Mouse (Mus musculus) naive thymus-derived CD4-positive, alpha-beta T cell, adult 2 months (primary cell): Measurements from ENCODE around the gene Vps25.
A peak's percentile ranks its signal among the peaks of the same experiment; 100 is the strongest.

ENCODE experiments used
- DNase-seq: peaks from one replicate; pipeline ENCODE4 v3.0.0-alpha.2; 2011; ENCODE audit warnings: low read depth

Vps25 gene

DNA sequence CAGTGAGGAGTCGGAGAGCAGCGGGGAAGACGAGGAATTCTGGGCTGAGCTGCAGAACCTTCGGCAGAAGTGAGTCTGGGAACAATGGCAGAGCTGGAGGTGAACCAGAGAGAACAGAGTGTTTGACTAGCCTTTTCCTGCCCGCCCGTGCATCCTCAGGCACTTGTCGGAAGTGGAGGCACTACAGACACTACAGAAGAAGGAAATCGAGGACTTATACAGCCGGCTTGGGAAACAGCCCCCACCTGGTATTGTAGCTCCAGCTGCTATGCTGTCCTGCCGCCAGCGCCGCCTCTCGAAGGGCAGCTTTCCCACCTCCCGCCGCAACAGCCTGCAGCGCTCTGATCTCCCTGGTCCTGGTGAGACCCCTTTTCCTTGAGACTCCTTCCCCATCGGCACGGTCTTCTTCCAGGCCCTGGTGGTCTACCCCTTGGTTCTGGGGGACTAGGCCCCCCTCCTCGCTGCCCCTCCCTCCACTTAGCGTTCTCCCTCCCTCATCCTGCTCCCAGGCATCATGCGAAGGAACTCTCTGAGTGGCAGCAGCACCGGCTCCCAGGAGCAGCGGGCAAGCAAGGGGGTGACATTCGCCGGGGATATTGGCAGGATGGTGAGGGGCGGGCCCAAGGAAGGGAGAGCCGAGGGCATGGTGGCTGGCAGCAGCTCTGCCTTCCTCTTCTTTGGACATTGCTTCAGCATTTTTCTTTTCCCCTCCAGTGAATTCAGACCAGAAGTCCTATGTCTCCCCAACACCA, 23.0 kb downstream of the Vps25 start:
- no peak for DNase-seq

DNA sequence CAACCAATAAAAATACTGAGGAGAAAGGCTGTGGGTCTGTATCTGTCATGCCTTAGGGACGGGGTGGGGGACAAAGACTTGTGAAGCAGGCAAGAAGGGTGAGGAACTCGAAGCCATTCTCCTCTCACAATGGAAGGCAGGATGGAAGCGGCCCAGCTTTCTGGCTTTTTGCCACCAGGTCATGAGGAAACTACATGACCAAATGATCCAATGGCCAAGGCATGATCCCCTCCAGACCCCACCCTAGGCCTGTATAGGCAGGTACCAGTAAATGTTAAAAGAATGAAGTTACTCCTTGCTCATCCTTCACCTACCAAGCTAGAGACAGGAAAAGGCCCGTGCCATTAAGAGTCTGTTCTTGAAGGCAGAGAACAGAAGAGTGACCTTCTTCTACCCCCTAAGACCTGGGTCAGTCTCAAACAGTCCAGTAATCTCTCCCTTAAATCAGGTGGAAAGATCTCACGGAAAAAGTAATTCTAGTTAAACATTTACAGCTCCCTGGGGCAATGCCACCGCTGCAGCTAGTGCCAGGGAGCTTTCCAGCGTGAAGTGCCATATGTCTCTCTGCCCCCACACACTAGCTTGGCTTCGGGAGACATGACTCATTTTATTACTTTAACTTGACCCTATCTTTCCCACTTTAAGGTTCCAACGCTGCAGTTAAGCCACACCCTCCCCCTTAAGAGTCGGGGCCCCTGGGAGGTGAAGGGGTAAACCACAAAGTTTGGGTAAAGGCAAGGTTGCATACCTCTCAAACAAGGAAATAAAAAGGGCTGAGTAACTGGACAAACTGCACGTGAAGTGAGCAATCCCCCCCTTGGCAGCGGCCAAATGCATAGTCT, 24.1 kb downstream of the Vps25 start:
- DNase-seq, result no peak

DNA sequence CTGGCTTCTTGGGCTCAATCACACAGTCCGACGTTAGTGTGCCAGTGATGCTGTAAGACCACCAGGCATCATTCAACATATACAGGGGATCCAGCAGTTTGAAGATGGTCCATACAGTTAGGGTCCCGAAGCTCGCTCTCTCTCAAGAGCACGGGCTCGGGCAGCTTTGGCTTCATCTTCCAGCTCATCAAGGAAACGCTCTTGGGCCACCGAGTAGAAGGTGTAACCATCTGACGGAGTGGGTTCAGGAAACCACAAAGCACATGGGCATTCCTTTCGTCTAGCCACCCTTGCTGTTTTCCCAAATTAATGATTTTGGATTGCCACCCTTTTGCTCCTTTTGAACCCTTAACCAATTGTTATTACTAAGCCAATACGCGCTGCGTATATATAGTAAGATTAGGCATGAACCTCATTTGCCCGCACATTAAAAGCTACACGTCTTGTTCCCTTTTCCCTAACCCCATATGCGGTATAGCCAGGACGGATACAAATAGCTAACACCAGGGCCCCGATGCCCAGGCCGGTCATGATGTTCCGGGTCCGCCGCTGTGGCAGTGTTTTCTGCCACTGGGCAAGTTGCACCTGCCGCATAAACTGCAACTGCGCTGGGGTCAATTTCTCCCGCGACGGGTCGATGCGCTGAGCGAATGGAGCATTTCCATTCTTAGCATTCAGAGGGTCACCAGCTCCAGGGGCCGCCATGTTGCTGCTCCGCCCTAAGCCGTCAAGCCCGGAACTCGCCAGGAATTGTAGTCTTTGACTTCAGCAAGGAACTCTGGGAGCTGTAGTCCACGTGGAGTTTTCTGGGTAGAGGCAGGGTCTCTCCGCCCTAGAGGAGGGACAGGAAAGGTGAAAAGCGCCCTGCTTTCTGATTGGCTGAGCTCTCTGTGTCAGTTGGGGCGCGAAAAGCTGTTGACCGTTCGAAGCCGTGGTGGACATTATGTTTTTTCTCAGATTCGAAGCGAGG, 25.0 kb downstream of the Vps25 start, which contains the start of the genes Cntd1 and Coa3:
Gene Cntd1 (plus strand): TSS at position 790 of the 970 bp plus-strand sequence.
Gene Coa3 (minus strand): TSS at position 892 of the 970 bp plus-strand sequence.
- peak; percentile 87 for DNase-seq

DNA sequence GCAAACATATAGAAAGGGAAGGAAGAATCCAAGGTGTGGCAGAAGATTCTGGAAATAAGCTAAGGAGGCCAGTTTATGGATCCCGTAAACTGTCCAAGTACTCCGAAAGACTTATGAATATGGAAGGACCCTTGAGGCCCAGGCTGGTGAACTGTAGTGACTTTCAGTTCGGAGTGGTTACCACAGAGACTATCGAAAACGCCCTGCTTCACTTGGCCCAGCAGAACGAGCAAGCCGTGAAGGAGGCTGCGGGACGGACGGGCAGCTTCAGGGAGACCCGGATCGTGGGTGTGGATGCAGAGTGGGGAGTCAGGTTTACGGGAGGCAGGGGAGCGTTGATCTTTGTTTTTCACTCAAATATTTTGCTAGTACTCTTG, 25.7 kb downstream of the Vps25 start:
- no peak for DNase-seq

DNA sequence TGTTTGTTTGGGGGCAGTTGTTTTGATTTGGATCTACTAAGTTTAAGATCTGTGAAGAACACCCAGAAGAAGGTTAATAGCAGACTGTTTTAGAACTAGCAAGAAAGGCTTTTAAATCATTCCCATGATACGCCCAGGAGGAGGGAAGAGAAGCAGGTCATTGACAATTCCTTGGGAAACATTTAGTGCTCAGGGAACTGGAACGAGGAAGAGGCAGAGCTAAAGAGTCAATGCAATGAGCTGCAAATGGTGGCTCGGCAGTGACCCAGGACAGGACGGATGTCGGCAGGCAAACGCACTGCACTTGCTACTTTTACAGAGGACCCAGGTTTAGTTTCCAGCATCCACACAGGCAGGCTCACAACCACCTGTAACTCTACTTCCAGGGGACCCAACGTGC, 27.3 kb downstream of the Vps25 start:
- DNase-seq, result no peak

DNA sequence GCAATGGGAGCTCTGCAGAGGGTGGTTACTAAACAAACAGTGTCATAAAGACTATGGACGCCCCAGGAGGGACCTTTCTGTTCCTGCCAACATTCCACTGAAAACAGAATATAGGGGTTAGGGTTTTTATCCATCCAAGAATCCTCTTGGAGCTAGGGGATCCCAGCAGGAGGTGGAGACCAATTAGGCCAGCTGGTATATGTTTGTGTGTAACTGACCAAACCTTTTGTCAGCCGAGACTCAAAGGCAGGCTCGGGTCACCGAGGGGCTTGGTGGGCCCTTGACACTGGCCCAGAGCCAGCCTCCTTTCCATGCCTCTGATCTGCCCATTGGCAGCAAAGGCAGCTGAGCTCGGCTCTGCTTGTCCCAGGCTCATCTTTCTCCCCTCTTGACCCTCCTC, 29.4 kb downstream of the Vps25 start:
- no peak for DNase-seq

DNA sequence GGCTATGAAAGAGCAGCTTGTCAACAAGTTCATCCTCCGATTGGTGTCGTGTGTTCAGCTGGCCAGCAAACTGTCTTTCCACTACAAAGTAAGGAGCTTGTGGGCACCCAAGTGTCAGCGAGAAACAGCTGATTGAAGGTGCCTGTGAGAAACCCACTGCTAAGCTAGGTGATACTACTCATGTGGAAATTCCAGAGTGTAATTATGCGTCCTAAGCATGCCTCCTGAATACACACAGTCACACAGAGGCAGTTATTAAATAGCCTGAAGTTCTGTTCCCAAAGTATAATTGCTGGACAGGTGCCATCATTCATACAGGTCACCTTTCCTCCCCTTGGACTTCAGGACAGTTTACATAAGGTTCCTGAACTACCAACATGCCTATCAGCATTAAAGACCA, 30.3 kb downstream of the Vps25 start:
- DNase-seq, result no peak

DNA sequence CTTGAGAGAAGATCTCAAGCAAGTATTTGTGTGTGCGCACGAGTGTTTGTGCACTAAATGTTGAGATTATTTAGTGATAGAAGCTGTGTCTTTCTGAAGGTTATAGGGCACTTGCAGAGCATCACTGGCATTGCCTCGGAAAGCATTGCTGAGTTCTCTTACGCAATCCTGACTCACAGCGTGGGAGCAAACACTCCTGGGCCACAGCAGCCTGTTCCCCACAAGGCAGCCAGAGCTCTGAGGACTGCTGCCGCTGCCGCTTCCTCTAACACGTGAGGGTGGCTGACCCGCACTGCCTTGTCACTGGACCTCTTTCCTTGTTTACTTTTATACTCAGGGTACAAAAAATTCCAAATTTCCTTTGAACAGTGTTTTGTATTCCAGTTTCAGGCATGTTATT, 33.8 kb downstream of the Vps25 start:
- DNase-seq, result no peak

DNA sequence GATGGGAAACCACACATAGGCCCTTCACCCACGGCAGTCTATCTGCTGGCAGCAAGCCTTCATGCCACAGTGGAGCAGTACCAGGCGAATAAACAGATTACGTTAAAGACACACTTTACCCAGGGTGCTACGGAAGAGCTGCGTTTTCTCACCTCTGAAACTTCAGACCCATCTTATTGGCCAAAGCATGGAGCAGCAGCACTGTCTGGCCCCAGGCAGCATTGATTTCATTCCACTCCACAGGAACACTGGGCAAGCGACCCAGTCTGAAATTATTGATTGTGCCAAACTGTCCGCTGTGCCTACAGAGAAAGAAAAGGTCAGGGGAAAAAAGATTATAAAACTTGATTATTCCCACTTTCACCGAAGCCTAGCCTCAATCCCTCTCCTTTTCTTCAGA, 37.7 kb downstream of the Vps25 start:
- DNase-seq, result no peak

DNA sequence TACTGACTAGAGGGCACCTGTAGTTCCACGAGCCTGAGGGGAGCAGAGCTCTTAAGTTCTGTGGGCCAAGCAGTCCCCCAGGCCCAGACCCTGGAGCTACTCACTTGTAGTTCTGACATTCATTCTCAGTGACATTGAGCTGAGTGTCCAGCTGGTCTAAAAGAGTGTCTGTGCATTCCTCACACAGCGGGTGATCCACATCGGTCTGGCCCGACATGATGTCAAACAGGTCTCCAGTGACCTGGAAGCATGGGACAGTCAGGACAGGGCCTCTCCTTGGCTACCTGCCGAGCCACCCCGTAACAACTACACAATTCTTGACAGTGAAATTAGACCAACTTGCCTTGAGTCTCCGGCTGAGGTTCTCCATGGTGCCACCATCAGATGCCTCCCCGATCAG, 41.7 kb downstream of the Vps25 start:
- no peak for DNase-seq

DNA sequence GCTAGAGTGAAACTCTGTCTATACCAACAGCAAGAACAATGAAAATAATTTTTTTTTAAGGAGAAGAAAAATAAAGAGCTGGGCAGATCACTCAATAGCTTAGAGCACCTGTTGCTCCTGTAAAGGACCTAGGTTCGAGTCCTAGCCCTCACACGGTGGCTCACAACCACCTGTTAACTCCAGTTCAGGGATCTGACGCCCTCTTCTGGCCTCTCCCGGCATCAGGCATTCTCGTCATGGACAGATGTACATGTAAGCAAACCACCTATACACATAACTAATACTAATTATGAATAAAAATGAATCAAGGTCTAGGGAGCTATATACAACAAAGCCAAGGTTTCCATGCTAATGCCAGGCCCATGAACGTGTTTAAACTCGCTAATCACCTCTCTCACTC, 47.4 kb downstream of the Vps25 start:
- peak; percentile 29 for DNase-seq

DNA sequence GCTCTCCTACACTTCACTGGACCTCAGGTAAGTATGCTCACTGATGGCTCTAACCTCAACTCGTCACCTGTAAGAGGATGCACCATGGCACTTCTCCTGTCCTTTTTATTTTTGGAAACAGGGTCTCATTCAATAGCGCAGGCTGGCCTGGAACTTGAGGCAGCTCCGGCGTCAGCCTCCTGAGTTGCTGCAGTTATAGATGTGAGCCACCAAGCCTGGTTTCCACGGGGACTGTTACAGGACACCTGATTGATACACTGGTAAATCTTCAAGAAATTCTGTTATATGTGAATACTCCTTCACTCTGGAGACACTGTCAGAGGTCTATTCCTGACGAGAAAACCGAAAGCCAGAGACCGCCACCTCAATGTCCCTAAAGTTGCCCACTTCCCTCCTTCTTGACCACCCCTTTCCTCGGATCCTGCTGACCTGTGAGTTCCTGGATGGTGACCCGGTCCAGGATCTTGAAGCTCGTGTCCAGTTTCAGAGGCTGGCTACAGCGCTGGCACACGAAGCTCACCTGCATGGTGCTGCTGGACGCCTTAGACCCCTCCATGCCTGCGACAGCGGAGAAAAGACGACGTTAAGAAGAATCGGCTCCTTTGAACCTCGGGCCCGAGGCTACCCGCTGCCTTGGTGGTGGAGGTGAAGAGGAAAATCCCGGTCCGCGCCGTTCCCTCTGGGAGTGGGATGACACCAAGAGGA, 47.9 kb downstream of the Vps25 start:
- DNase-seq, result peak; percentile 28

DNA sequence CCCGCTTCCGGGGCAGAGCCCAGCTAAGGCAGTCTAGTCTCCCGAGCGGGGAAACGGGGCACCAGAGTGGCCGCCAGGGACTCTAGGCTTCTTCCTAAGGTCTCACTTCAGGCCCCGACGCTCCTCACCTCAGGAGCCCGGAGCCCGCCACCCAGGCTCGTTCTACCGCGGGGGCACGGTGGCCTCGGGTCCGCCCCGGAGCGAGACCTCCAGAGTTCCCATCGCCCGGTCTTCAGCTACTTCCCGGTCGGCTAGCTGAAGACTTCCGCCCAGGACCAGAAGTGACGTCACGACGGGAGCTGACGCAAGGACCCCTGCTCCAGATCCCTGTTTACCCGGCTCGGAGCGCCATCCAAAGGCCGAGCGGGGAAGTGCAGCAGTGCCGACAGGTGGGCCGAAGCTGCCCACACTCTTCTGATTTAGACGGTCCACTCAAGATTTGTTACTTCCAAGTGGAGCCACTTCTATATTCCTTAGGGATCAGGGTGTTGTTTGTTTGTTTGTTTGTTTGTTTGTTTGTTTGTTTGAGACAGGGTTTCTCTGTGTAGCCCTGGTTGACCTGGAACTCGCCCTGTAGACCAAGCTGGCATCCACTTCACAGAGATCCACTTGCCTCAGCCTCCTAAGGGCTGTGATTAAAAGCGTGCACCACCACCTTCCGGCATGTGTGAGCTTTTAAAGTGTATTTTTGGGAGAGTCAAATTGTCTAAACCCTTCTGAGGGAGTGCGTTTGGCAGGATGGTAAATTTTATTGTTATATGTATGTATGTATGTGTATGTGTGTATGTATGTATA, 48.7 kb downstream of the Vps25 start, which contains the start of gene Becn1:
Gene Becn1 (minus strand): TSS at position 283 of the 795 bp plus-strand sequence.
- peak; percentile 92 for DNase-seq

DNA sequence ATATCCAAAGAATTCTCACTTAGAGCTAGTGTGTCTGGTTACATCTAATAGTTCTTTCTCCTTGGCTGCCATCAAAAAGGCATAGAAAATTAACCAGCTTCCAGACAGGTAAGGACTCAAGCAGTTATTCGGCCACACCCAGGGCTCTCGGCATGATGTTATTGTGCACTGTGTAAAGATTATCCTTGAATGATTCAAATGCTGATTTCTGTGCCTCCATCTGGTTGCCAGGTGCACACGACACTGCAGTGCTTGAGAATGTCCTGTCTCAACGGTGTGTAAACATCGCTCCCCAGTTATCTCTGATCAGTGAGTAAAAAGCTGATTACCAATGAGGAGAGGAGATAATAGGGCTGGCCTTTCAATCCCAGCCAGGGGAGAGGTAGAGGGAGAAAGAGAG, 54.2 kb downstream of the Vps25 start:
- no peak for DNase-seq
